Mouse (Mus musculus) forebrain, embryonic 16.5 days (tissue): ENCODE data around the gene Fkbp1b. TPM values are rescaled to one million over a fixed set of nuclear protein-coding genes. Genes with fewer than 3 reads are reported as not detected.

Experiments used
- ATAC-seq: fragments of 200-750 bp; cut with Nextera tagmentation; 2 replicates; pipeline ENCODE4 v1.8.0; 2017; ENCODE audit warnings: mild to moderate bottlenecking, moderate library complexity
- H3K27ac ChIP-seq: fragments of 300-500 bp; sonication (generic); 2 replicates; pipeline ENCODE4 v1.5.1; 2014; ENCODE audit warnings: low read length, control low read depth
- H3K27me3 ChIP-seq: fragments of 300-500 bp; sonication (generic); replicated peaks from 2 replicates; pipeline ENCODE4 v1.6.1; 2014; ENCODE audit warnings: low read length; ENCODE audit not compliant: control insufficient read depth, insufficient read depth
- H3K36me3 ChIP-seq: fragments of 300-500 bp; sonication (generic); 2 replicates; pipeline ENCODE4 v1.6.1; 2014; ENCODE audit not compliant: control insufficient read depth, insufficient read depth
- H3K4me1 ChIP-seq: fragments of 300-500 bp; sonication (generic); replicated peaks from 2 replicates; pipeline ENCODE4 v1.6.1; 2014; ENCODE audit warnings: low read length; ENCODE audit not compliant: control insufficient read depth, insufficient read depth
- H3K4me2 ChIP-seq: fragments of 300-500 bp; sonication (generic); 2 replicates; pipeline ENCODE4 v1.6.1; 2014; ENCODE audit warnings: mild to moderate bottlenecking, low read length, control low read depth
- H3K4me3 ChIP-seq: fragments of 300-500 bp; sonication (generic); replicated peaks from 2 replicates; pipeline ENCODE4 v1.5.1; 2014; ENCODE audit warnings: mild to moderate bottlenecking, low read length, control low read depth
- H3K9ac ChIP-seq: fragments of 300-500 bp; sonication (generic); replicated peaks from 2 replicates; pipeline ENCODE4 v1.6.1; 2014; ENCODE audit warnings: low read depth, low read length, control low read depth
- H3K9me3 ChIP-seq: fragments of 300-500 bp; sonication (generic); 2 replicates; pipeline ENCODE4 v1.6.1; 2016; ENCODE audit warnings: low read length; ENCODE audit not compliant: control insufficient read depth
- WGBS: fragments of 180-500 bp; shearing (Covaris S2); extraction: QIAGEN DNeasy Blood & Tissue Kit; methylation state at CpG from one replicate; pipeline ENCODE4 v1.1.7; 2014; 5-methylcytosine and 5-hydroxymethylcytosine counted together
- polyA plus RNA-seq: library from polyadenylated mRNA; unstranded; fragments of >200 nt; fragmentation: Nextera tagmentation; extraction: Ambion mirVana; gene quantifications from 2 replicates; pipeline ENCODE4 v1.2.1, GENCODE M21; 2015

Fkbp1b gene
- polyA plus RNA-seq, 1 experiment from 2014 or later = 25.5 TPM

DNA sequence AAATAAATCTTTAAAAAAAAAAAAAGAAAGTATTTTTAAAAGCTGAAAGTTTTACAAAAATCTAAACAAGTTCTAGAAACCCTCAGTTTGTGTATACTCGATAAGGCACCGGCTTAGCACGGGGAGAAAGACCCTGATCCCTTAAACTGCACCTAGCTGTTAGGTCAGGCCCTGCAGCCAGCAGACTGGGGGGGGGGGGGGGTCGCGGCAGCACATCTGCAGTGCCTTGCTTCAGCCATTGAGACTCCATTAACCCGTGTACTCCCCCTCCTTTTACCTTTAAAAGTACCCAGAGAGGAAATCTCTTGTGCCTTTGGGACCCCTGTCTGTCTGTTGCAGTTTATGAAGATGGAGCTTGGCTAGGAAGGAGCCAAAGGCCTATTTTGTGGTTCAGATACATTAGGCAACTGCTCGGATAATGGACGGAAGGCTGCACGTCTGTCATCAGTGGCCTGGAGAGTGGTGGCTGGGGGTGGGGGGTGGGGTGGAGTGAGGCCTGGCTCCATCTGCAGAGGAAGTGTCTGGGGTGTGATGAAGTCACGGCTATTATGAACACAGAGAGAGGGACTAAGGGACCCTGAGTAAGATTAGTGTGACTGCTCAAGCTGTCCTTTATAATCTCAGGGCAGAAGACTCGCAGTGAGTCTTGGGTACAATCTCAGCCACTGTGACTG is 18.0 kb upstream of the Fkbp1b start:
- WGBS = 65% methylated on average over 11 of the region's 11 CpGs
- ATAC-seq = no peak
- no peaks in the 10 kb centered on the region; the same call in 1 of the 2 replicates for H3K36me3 ChIP-seq

DNA sequence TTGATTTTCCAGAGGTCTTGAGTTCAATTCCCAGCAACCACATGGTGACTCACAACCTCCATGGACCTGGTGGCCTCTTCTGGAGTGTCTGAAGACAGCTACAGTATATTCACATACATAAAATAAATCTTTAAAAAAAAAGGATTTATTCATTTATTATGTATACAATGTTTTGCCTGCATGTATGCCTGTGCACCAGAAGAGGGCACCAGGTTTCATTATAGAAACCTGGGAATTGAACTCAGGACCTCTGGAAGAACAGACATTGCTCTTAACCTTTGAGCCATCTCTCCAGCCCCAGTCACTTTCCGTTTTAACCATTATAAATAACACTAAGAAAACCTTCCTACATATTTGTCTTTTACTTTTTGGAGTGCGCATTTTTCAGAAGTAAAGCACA is 15.4 kb upstream of the Fkbp1b start:
- 95% methylated on average over 2 of the region's 2 CpGs for WGBS

More for the DNA sequence above, 18.0 kb upstream of the Fkbp1b start:
- Histone ChIP-seq H3K9ac (no peak overlapping the region), H3K4me3 (no peak overlapping the region), H3K27me3 (no peaks in the 10 kb centered on the region), H3K27ac (no peak overlapping the region), H3K4me1 (no peaks in the 10 kb centered on the region), H3K9me3 (no peaks in the 10 kb centered on the region), H3K4me2 (no peak overlapping the region)

DNA sequence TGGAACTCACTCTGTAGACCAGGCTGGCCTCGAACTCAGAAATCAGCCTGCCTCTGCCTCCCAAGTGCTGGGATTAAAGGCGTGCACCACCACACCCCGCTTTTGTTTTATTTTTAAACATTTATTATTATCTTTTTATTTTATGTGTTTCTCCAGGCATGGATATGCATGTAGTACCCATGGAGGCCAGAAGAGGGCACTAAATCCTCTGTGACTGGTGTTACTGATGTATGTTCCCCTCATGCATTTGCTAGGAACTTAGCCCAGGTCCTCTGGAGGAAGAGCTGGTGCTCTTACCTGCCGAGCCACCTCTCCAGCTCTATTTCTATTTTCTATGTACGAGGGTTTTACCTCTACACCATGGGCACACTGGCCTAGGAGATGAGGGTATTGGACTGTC is 14.8 kb upstream of the Fkbp1b start:
- Histone ChIP-seq H3K36me3 (peaks cover 3% of the 10 kb centered on the region; the same call in 1 of the 2 replicates), H3K9ac (no peak overlapping the region), H3K9me3 (no peaks in the 10 kb centered on the region), H3K4me3 (no peak overlapping the region), H3K27me3 (no peaks in the 10 kb centered on the region), H3K4me2 (no peak overlapping the region), H3K27ac (no peak overlapping the region), H3K4me1 (no peaks in the 10 kb centered on the region)
- ATAC-seq = no peak
- WGBS = 96% methylated on average over 5 of the region's 5 CpGs

More for the DNA sequence above, 15.4 kb upstream of the Fkbp1b start:
- Histone ChIP-seq H3K27me3 (no peaks in the 10 kb centered on the region), H3K9me3 (no peaks in the 10 kb centered on the region), H3K4me2 (no peak overlapping the region), H3K4me1 (no peaks in the 10 kb centered on the region), H3K9ac (no peak overlapping the region), H3K27ac (no peak overlapping the region), H3K4me3 (no peak overlapping the region), H3K36me3 (no peaks in the 10 kb centered on the region; the same call in 1 of the 2 replicates)
- ATAC-seq = no peak

DNA sequence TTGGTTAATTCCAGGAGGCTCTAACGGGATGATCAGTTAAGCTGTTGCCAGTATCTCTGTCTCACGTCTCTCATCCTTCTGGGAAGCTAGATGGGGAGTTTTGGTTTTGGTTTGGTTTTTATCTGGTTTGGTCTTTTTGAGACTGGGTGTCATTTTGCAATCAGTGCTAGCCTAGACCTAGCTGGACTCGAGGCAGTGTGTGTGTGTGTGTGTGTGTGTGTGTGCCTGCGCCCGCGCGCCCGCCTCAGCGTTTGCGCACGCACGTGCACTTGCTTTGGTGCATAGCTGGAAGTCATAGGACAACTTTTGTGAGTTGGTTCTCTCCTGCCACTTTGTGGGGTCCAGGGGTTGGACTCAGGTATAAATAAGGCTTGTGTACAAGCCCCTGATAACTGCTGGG is 2.4 kb upstream of the Fkbp1b start:
- Histone ChIP-seq H3K27ac (no peak overlapping the region), H3K4me2 (peak overlapping the region; percentile 75), H3K4me1 (peaks cover 15% of the 10 kb centered on the region), H3K27me3 (peaks cover 8% of the 10 kb centered on the region; the same call in 1 of the 2 replicates), H3K36me3 (no peaks in the 10 kb centered on the region), H3K4me3 (peak overlapping the region; percentile 69), H3K9ac (peak overlapping the region; percentile 58), H3K9me3 (no peaks in the 10 kb centered on the region)
- WGBS = 0% methylated on average over 12 of the region's 12 CpGs
- peak; percentile 45 for ATAC-seq

DNA sequence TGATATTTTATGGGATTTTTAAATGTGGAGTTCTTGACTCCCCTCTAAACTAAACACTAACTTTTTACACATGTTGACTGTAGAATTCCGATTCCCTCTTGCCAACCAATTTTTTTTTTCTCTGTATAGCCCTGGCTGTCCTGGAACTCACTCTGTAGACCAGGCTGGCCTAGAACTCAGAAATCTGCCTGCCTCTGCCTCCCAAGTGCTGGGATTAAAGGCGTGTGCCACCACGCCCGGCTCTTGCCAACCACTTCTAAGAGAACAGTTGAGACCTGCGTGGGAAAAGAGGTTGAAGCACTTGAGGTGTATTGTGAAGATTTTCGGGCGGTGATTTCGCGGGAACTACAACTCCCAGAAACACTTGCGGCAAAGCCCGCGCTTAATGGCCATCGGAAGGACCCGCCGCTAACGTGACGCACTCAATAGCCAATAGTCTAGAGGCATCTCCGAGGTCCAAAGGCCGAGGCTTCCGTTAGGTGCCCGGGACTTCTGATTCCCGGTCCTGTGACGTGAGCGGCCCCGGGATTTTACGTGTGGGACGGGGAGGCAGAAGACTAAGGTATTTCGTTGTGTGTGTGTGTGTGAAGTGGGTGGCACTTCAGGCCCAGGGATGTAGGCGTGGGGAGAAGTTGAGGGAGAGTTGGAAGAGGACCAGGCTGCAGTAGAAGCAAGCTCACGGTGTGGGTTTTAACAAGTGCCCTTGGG is 1.7 kb upstream of the Fkbp1b start, which contains the start of gene Wdcp:
Wdcp (plus strand) TSS at position 414 of the 708 bp plus-strand sequence.
- no peak within 1 kb of the TSS for H3K27ac ChIP-seq
- under 1% methylated on average over 30 of the region's 30 CpGs for WGBS

DNA sequence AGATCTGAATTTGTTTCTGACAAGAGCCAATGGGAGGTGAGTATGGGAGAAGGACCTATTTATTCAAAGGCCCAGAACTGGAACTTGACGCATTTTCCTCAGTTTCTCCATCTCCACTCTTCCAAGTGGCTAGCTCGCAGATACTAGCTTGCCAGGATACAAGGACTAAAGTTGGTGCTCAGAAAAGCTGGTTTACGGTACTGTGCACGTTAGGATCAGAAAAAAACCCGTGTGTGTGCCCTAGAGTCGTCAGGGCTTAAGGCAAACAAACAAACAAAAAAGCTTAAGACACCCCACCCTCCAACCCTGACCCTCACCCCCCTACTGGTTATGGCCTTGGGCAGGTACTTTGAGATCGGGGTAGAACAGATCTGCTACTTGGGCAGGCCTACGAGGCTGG is 1.1 kb upstream of the Fkbp1b start:
- no peak for ATAC-seq
- H3K9me3 ChIP-seq = no peaks in the 10 kb centered on the region
- peaks cover 15% of the 10 kb centered on the region for H3K4me1 ChIP-seq
- H3K4me3 ChIP-seq = no peak overlapping the region
- 90% methylated on average over 8 of the region's 8 CpGs for WGBS
- H3K9ac ChIP-seq = no peak overlapping the region
- no peaks in the 10 kb centered on the region for H3K36me3 ChIP-seq
- H3K27me3 ChIP-seq = peaks cover 8% of the 10 kb centered on the region; the same call in 1 of the 2 replicates
- H3K27ac ChIP-seq = no peak overlapping the region
- H3K4me2 ChIP-seq = no peak overlapping the region

More for the DNA sequence above, 1.7 kb upstream of the Fkbp1b start, which contains the start of gene Wdcp:
- Histone ChIP-seq H3K4me2 (peak within 1 kb of the TSS; percentile 75), H3K27me3 (peaks cover 8% of the 10 kb centered on the region; the same call in 1 of the 2 replicates), H3K9ac (peak within 1 kb of the TSS; percentile 58), H3K9me3 (no peaks in the 10 kb centered on the region), H3K4me3 (peak within 1 kb of the TSS; percentile 69), H3K4me1 (peaks cover 15% of the 10 kb centered on the region), H3K36me3 (no peaks in the 10 kb centered on the region)
- peak; percentile 93 for ATAC-seq

DNA sequence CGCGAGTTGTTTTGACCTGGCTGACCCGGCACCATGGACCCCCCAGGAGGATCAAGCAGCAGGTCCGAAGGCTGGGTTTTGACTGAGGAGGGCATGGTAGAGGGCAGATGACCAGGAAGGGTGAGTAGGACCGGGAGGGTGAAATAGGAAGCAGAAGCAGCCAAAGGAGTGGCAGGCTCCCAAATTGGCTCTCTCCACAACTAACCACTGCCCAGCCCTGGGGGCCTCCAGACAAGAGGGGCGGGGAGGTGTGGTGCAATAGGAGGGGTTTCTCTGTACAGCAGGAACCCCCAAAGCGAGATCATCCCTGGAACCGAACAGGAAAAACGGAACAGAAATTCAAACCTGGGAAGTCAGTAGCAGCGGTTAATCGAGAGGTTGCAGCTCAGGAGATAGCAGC is 650 bp downstream of the Fkbp1b start:
- no peak for ATAC-seq
- Histone ChIP-seq H3K9ac (peak overlapping the region; percentile 86), H3K4me1 (peaks cover 15% of the 10 kb centered on the region), H3K9me3 (no peaks in the 10 kb centered on the region), H3K27me3 (peaks cover 8% of the 10 kb centered on the region; the same call in 1 of the 2 replicates), H3K4me3 (peak overlapping the region; percentile 91), H3K27ac (no peak overlapping the region), H3K36me3 (no peaks in the 10 kb centered on the region), H3K4me2 (peak overlapping the region; percentile 95)
- 1% methylated on average over 11 of the region's 11 CpGs for WGBS

DNA sequence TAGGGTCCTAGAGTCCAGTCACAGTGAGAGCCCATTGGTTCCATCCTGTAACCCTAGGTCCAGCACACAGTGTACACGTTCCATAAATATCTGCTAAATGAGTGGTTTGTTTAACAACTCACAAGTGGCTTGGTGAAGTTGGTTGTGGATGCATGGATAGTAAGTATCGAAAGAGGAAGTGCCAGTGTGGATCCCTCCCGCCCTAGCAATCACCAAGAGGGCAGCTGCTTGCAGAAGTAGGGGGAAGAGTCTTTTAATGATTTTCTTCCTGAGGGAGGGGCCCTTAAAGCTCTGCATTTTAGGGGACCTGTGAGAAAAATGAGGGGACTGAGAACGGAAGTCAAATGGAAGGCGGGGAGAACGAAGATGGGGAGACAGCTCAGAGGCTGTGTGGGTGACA is 1.4 kb downstream of the Fkbp1b start:
- no peak for ATAC-seq
- peaks cover 8% of the 10 kb centered on the region; the same call in 1 of the 2 replicates for H3K27me3 ChIP-seq
- H3K4me1 ChIP-seq = peaks cover 15% of the 10 kb centered on the region
- no peak overlapping the region for H3K4me3 ChIP-seq
- H3K36me3 ChIP-seq = no peaks in the 10 kb centered on the region
- H3K4me2 ChIP-seq = no peak overlapping the region
- H3K9me3 ChIP-seq = no peaks in the 10 kb centered on the region
- 63% methylated on average over 6 of the region's 6 CpGs for WGBS
- H3K27ac ChIP-seq = no peak overlapping the region
- no peak overlapping the region for H3K9ac ChIP-seq

DNA sequence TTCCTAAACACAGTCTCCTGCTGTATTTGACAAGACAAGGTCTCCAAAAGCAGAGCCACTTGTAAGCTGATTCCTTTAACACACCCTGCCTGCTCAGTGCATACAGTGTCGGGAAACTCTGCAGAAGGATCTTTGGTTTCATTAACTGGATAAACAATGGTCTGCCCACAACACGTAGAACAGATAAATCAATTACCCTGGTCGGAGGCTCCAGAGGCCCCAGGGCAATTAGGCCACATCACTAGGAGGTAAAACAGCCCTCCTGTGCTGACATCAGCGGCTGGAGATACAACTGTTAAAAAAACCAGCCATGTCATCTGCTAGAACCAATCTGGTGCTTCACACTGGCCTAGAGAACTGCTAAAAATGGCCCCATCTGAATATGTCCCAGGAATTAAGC is 4.4 kb downstream of the Fkbp1b start:
- Histone ChIP-seq H3K4me3 (no peak overlapping the region), H3K4me1 (peaks cover 5% of the 10 kb centered on the region), H3K9ac (no peak overlapping the region), H3K4me2 (no peak overlapping the region), H3K36me3 (peaks cover 4% of the 10 kb centered on the region; the same call in 1 of the 2 replicates), H3K27me3 (peaks cover 8% of the 10 kb centered on the region; the same call in 1 of the 2 replicates), H3K27ac (no peak overlapping the region), H3K9me3 (no peaks in the 10 kb centered on the region)
- no peak for ATAC-seq
- WGBS = 52% methylated on average over 4 of the region's 4 CpGs
